Mouse (Mus musculus): ENCODE results near the gene Pdp2. TPM values are rescaled to one million over a fixed set of nuclear protein-coding genes. Genes with fewer than 3 reads are reported as not detected.

Pdp2 gene
- polyA plus RNA-seq, 1 experiment from 2014 or later, result 8.9 TPM

- Histone ChIP-seq H3K27ac (ENCODE audit: low read length) (no peak overlapping the region), H3K27me3 (ENCODE audit: control insufficient read depth, insufficient read depth, low read depth, low read length) (no peaks in the 10 kb centered on the region), H3K4me2 (ENCODE audit: low read depth, low read length) (no peak overlapping the region), H3K36me3 (ENCODE audit: control insufficient read depth, insufficient read depth, low read length) (no peaks in the 10 kb centered on the region), H3K9me3 (ENCODE audit: control insufficient read depth, low read length) (no peaks in the 10 kb centered on the region), H3K9ac (ENCODE audit: low read length) (no peak overlapping the region), H3K4me3 (ENCODE audit: low read length) (no peak overlapping the region), H3K4me1 (replicated peaks; ENCODE audit: control insufficient read depth, insufficient read depth, low read length) (peaks cover 12% of the 10 kb centered on the region)
- 79% methylated on average over 2 of the region's 2 CpGs for WGBS
- ATAC-seq (ENCODE audit: low read depth), result no peak
These were observed 16.7 kb downstream of the Pdp2 start for GRCm38 (mm10) chr8:104607944-104608343.

GRCm38 (mm10) chr8:104609222-104609621 is 18.0 kb downstream of the Pdp2 start:
- H3K4me3 ChIP-seq (ENCODE audit: low read length), result no peak overlapping the region
- no peak for ATAC-seq (ENCODE audit: low read depth)
- H3K9me3 ChIP-seq (ENCODE audit: control insufficient read depth, low read length), result no peaks in the 10 kb centered on the region
- 67% methylated on average over 8 of the region's 8 CpGs for WGBS
- no peak overlapping the region for H3K27ac ChIP-seq (ENCODE audit: low read length)
- no peaks in the 10 kb centered on the region for H3K36me3 ChIP-seq (ENCODE audit: control insufficient read depth, insufficient read depth, low read length)
- H3K27me3 ChIP-seq (ENCODE audit: control insufficient read depth, insufficient read depth, low read depth, low read length), result no peaks in the 10 kb centered on the region
- H3K4me2 ChIP-seq (ENCODE audit: low read depth, low read length), result no peak overlapping the region
- peaks cover 12% of the 10 kb centered on the region for H3K4me1 ChIP-seq (replicated peaks; ENCODE audit: control insufficient read depth, insufficient read depth, low read length)
- H3K9ac ChIP-seq (ENCODE audit: low read length), result no peak overlapping the region

DNA sequence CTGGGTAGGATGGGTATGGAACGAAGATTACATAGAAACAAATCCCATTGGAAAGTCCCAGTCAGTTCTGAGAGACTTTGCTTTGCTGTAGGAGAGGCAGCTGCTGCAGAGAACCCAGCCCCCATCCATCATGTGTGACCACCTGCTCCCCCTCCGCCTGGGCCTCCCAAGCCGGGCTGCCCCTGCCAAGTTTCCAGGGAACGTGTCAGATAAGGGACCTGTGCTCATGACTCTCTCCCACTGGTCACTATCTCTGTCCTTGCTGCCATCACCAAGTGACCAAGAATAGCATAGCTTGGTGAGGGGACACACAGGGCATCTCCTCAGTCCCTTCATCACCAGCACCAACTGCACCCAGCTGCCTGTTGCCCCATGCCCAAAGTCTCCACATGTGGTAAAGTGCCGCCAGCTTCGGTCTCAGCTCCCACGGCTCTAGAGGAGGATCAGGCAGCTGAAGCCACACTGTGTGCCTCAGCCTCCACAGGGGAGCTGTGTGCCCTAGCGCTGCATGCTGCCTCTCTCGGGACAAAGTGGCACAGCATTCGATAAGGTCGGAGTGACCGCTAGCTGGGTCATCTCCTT is 19.0 kb downstream of the Pdp2 start:
- H3K9ac ChIP-seq (ENCODE audit: low read length), result 0 out of 2 replicates have a peak overlapping the region, but pooled peaks have one; percentile 33
- H3K4me3 ChIP-seq (ENCODE audit: low read length), result no peak overlapping the region
- peaks cover 12% of the 10 kb centered on the region for H3K4me1 ChIP-seq (replicated peaks; ENCODE audit: control insufficient read depth, insufficient read depth, low read length)
- H3K9me3 ChIP-seq (ENCODE audit: control insufficient read depth, low read length), result no peaks in the 10 kb centered on the region
- no peaks in the 10 kb centered on the region for H3K36me3 ChIP-seq (ENCODE audit: control insufficient read depth, insufficient read depth, low read length)
- no peak for ATAC-seq (ENCODE audit: low read depth)
- no peaks in the 10 kb centered on the region for H3K27me3 ChIP-seq (ENCODE audit: control insufficient read depth, insufficient read depth, low read depth, low read length)
- H3K27ac ChIP-seq (ENCODE audit: low read length), result no peak overlapping the region
- whole genome bisulfite sequencing, result 62% methylated on average over 12 of the region's 12 CpGs
- H3K4me2 ChIP-seq (ENCODE audit: low read depth, low read length), result no peak overlapping the region

DNA sequence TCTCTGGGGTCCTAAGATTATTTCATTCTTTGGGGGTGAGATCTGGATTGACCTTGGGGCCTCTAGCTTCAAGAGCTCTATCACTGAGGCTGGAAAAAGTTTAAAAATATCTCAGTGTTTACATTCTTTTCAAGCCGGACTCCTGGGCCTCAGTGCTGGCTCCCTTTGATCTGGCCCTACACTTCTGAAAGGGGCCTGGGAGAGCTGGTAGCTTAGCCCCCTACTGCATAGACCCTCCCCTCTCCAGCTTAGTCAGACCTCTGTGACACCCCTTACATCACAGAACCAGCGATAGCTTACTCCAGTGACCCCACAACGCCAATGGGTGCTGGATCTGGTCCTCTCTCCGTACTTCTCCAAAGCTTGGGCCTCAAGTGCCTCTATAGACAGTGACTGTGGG is 20.4 kb downstream of the Pdp2 start:
- ATAC-seq (ENCODE audit: low read depth), result peak; percentile 78
- 6% methylated on average over 4 of the region's 4 CpGs for WGBS
- Histone ChIP-seq H3K4me1 (replicated peaks; ENCODE audit: control insufficient read depth, insufficient read depth, low read length) (peaks cover 12% of the 10 kb centered on the region), H3K27me3 (ENCODE audit: control insufficient read depth, insufficient read depth, low read depth, low read length) (no peaks in the 10 kb centered on the region), H3K4me2 (ENCODE audit: low read depth, low read length) (peak overlapping the region; percentile 10; the same call in 1 of the 2 replicates), H3K27ac (ENCODE audit: low read length) (peak overlapping the region; percentile 59), H3K9me3 (ENCODE audit: control insufficient read depth, low read length) (no peaks in the 10 kb centered on the region), H3K36me3 (ENCODE audit: control insufficient read depth, insufficient read depth, low read length) (no peaks in the 10 kb centered on the region), H3K9ac (ENCODE audit: low read length) (0 out of 2 replicates have a peak overlapping the region, but pooled peaks have one; percentile 26), H3K4me3 (ENCODE audit: low read length) (no peak overlapping the region)

DNA sequence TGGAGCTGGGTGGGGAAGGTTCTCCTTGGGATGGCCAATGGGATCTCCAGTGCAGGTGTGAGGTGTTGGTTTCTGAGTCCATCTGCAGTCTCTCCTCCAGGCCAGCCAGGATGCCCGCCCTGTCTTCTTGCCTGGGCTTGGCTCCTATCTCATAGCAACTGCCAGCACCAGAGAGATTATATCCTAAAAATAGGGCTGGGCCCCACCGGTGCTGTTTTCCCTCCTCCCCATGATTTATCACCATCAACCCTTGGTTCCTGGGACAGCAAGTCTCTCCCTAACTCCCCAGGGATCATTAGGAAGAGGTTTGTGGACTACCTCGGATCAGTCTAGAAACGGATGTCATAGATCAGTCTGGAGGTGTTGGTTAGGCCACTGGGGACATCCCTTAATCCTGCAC is 21.9 kb downstream of the Pdp2 start:
- Histone ChIP-seq H3K9ac (ENCODE audit: low read length) (no peak overlapping the region), H3K27me3 (ENCODE audit: control insufficient read depth, insufficient read depth, low read depth, low read length) (no peaks in the 10 kb centered on the region), H3K9me3 (ENCODE audit: control insufficient read depth, low read length) (no peaks in the 10 kb centered on the region), H3K27ac (ENCODE audit: low read length) (no peak overlapping the region), H3K4me2 (ENCODE audit: low read depth, low read length) (no peak overlapping the region), H3K36me3 (ENCODE audit: control insufficient read depth, insufficient read depth, low read length) (no peaks in the 10 kb centered on the region), H3K4me1 (replicated peaks; ENCODE audit: control insufficient read depth, insufficient read depth, low read length) (peaks cover 12% of the 10 kb centered on the region), H3K4me3 (ENCODE audit: low read length) (no peak overlapping the region)
- 55% methylated on average over 4 of the region's 4 CpGs for WGBS
- ATAC-seq (ENCODE audit: low read depth), result no peak

GRCm38 (mm10) chr8:104620765-104621164 is 29.5 kb downstream of the Pdp2 start:
- Histone ChIP-seq H3K4me1 (replicated peaks; ENCODE audit: control insufficient read depth, insufficient read depth, low read length) (peaks cover 3% of the 10 kb centered on the region; the same call in 1 of the 2 replicates), H3K4me2 (ENCODE audit: low read depth, low read length) (no peak overlapping the region), H3K9ac (ENCODE audit: low read length) (no peak overlapping the region), H3K4me3 (ENCODE audit: low read length) (no peak overlapping the region), H3K27ac (ENCODE audit: low read length) (no peak overlapping the region), H3K9me3 (ENCODE audit: control insufficient read depth, low read length) (no peaks in the 10 kb centered on the region), H3K36me3 (ENCODE audit: control insufficient read depth, insufficient read depth, low read length) (no peaks in the 10 kb centered on the region), H3K27me3 (ENCODE audit: control insufficient read depth, insufficient read depth, low read depth, low read length) (no peaks in the 10 kb centered on the region)
- no peak for ATAC-seq (ENCODE audit: low read depth)
- 64% methylated on average over 5 of the region's 5 CpGs for WGBS

- peak within 1 kb of the TSS; percentile 28 for H3K4me3 ChIP-seq (ENCODE audit: low read length)
These were observed 32.9 kb downstream of the Pdp2 start, which contains the start of gene Cdh16 for GRCm38 (mm10) chr8:104624161-104624560. TSS of gene Cdh16 (minus strand) at chr8:104624396.

DNA sequence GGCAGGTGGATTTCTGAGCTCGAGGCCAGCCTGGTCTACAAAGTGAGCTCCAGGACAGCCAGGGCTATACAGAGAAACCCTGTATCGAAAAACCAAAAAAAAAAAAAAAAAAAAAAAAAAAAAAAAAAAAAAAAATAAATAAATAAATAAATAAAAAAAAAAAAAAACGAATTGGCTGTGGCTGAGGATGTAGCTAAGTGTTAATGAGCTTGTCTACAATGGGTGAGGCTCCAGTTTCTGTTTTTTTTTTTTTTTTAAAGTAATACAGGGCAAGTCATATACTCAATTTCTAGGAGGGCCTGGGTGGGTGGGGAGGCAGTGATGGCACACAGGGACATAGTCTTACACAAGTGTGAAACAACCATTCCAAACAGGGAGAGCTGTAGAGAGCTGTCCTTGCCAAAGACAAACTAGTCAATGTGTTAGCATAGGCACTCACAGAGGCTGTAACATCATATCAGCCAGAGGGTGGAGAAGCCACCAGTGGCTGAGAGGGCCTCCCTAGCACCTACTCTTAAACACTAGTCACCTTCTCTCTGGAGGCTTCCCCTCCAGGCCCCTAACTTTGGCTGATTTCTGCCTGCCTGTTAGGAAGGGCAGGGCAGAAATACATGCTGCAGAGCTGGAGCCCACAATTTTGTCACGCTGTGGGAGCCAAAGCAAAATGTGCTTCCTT is 36.0 kb downstream of the Pdp2 start:
- WGBS, result 72% methylated on average over 4 of the region's 4 CpGs
- H3K36me3 ChIP-seq (ENCODE audit: control insufficient read depth, insufficient read depth, low read length), result no peaks in the 10 kb centered on the region
- no peak overlapping the region for H3K27ac ChIP-seq (ENCODE audit: low read length)
- no peak overlapping the region for H3K4me2 ChIP-seq (ENCODE audit: low read depth, low read length)
- H3K9me3 ChIP-seq (ENCODE audit: control insufficient read depth, low read length), result no peaks in the 10 kb centered on the region
- peaks cover 15% of the 10 kb centered on the region for H3K4me1 ChIP-seq (replicated peaks; ENCODE audit: control insufficient read depth, insufficient read depth, low read length)
- ATAC-seq (ENCODE audit: low read depth), result no peak
- no peak overlapping the region for H3K9ac ChIP-seq (ENCODE audit: low read length)
- no peak overlapping the region for H3K4me3 ChIP-seq (ENCODE audit: low read length)
- no peaks in the 10 kb centered on the region; the same call in 1 of the 2 replicates for H3K27me3 ChIP-seq (ENCODE audit: control insufficient read depth, insufficient read depth, low read depth, low read length)

More at GRCm38 (mm10) chr8:104624161-104624560, 32.9 kb downstream of the Pdp2 start, which contains the start of gene Cdh16:
- peak within 1 kb of the TSS; percentile 39 for H3K4me2 ChIP-seq (ENCODE audit: low read depth, low read length)
- 60% methylated on average over 6 of the region's 6 CpGs for WGBS
- no peaks in the 10 kb centered on the region for H3K27me3 ChIP-seq (ENCODE audit: control insufficient read depth, insufficient read depth, low read depth, low read length)
- H3K9me3 ChIP-seq (ENCODE audit: control insufficient read depth, low read length), result no peaks in the 10 kb centered on the region
- peak within 1 kb of the TSS; percentile 91 for H3K27ac ChIP-seq (ENCODE audit: low read length)
- H3K36me3 ChIP-seq (ENCODE audit: control insufficient read depth, insufficient read depth, low read length), result no peaks in the 10 kb centered on the region
- peak; percentile 93 for ATAC-seq (ENCODE audit: low read depth)
- peak within 1 kb of the TSS; percentile 42 for H3K9ac ChIP-seq (ENCODE audit: low read length)
- H3K4me1 ChIP-seq (replicated peaks; ENCODE audit: control insufficient read depth, insufficient read depth, low read length), result peaks cover 3% of the 10 kb centered on the region; the same call in 1 of the 2 replicates

- Histone ChIP-seq H3K27ac (ENCODE audit: low read length) (no peak overlapping the region), H3K27me3 (ENCODE audit: control insufficient read depth, insufficient read depth, low read depth, low read length) (no peaks in the 10 kb centered on the region; the same call in 1 of the 2 replicates), H3K9ac (ENCODE audit: low read length) (no peak overlapping the region), H3K4me1 (replicated peaks; ENCODE audit: control insufficient read depth, insufficient read depth, low read length) (peaks cover 15% of the 10 kb centered on the region), H3K9me3 (ENCODE audit: control insufficient read depth, low read length) (no peaks in the 10 kb centered on the region), H3K4me3 (ENCODE audit: low read length) (no peak overlapping the region), H3K4me2 (ENCODE audit: low read depth, low read length) (no peak overlapping the region), H3K36me3 (ENCODE audit: control insufficient read depth, insufficient read depth, low read length) (no peaks in the 10 kb centered on the region)
- no peak for ATAC-seq (ENCODE audit: low read depth)
- 93% methylated on average over 21 of the region's 21 CpGs for WGBS
These were observed 37.2 kb downstream of the Pdp2 start for GRCm38 (mm10) chr8:104628402-104628801.
